Mouse (Mus musculus) heart, embryonic 16.5 days (tissue): Measurements from ENCODE around the gene Scn8a. TPM values are rescaled to one million over a fixed set of nuclear protein-coding genes. Genes with fewer than 3 reads are reported as not detected.
"Not testable (repeated sequence)": the region's sequence is repeated elsewhere in the genome, so short reads cannot be mapped to it uniquely, and the experiment has no call there.

Source experiments
- ATAC-seq: fragments of 200-750 bp; cut with Nextera tagmentation; replicated peaks from 2 replicates; pipeline ENCODE4 v1.8.0; 2017; ENCODE audit warnings: moderate number of reproducible peaks; ENCODE audit not compliant: insufficient read depth, low FRiP score; ENCODE audit errors: extremely low read depth
- H3K27ac ChIP-seq: fragments of 300-500 bp; sonication (generic); 2 replicates; pipeline ENCODE4 v1.5.1; 2014; ENCODE audit warnings: mild to moderate bottlenecking, low read length, control low read depth, moderate library complexity
- H3K27me3 ChIP-seq: fragments of 300-500 bp; sonication (generic); 2 replicates; pipeline ENCODE4 v1.6.1; 2014; ENCODE audit warnings: low read length, mixed read lengths; ENCODE audit not compliant: control insufficient read depth, insufficient read depth
- H3K36me3 ChIP-seq: fragments of 300-500 bp; sonication (generic); 2 replicates; pipeline ENCODE4 v1.6.1; 2014; ENCODE audit not compliant: control insufficient read depth, insufficient read depth
- H3K4me1 ChIP-seq: fragments of 300-500 bp; sonication (generic); 2 replicates; pipeline ENCODE4 v1.6.1; 2014; ENCODE audit warnings: low read length, mixed read lengths; ENCODE audit not compliant: control insufficient read depth, insufficient read depth
- H3K4me2 ChIP-seq: fragments of 300-500 bp; sonication (generic); 2 replicates; pipeline ENCODE4 v1.6.1; 2014; ENCODE audit warnings: low read depth, mild to moderate bottlenecking, control low read depth, low read length
- H3K4me3 ChIP-seq: fragments of 300-500 bp; sonication (generic); 2 replicates; pipeline ENCODE4 v1.5.1; 2014; ENCODE audit warnings: mild to moderate bottlenecking, control low read depth, low read length
- H3K9ac ChIP-seq: fragments of 300-500 bp; sonication (generic); 2 replicates; pipeline ENCODE4 v1.6.1; 2014; ENCODE audit warnings: low read length, control low read depth
- H3K9me3 ChIP-seq: fragments of 300-500 bp; sonication (generic); replicated peaks from 2 replicates; pipeline ENCODE4 v1.6.1; 2016; ENCODE audit warnings: low read length; ENCODE audit not compliant: control insufficient read depth
- WGBS: fragments of 180-500 bp; shearing (Covaris S2); extraction: QIAGEN DNeasy Blood & Tissue Kit; methylation state at CpG from one replicate; pipeline ENCODE4 v1.1.7; 2014; 5-methylcytosine and 5-hydroxymethylcytosine counted together
- polyA plus RNA-seq: library from polyadenylated mRNA; unstranded; fragments of >200 nt; fragmentation: Nextera tagmentation; extraction: Ambion mirVana; gene quantifications from 2 replicates; pipeline ENCODE4 v1.2.1, GENCODE M21; 2015

Gene Scn8a
- 0.71 and 1.5 TPM in 2 replicates for polyA plus RNA-seq

DNA sequence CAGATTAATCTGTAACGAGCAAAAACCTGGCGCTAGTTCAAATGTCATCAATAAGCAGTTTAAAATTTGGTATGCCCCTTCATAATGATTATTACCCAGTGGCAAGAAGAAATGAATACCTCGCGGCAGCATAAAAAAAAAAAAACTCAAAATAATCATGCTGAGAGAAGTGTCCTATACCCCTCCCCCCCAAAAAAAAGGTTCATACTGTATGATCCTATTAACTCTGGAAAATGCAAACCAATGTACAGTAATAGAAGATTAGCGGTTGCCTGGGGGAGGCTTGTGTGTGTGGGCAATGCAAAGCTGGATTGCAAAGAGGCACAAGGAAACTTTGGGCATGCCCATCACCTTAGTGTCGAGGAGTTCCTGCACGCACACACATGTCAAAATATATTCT lies at the start of gene Scn8a:
TSS of gene Scn8a (plus strand) at position 301 of the 400 bp plus-strand sequence.
- 76% methylated on average over 7 of the region's 7 CpGs for WGBS
- H3K4me1 ChIP-seq, result peaks cover 4% of the 10 kb centered on the region
- no peak for ATAC-seq
- H3K27ac ChIP-seq, result no peak within 1 kb of the TSS
- no peaks in the 10 kb centered on the region for H3K36me3 ChIP-seq
- peak within 1 kb of the TSS; percentile 79 for H3K4me2 ChIP-seq
- H3K9me3 ChIP-seq, result 0 out of 2 replicates have a peak, but pooled peaks cover 5% of the 10 kb centered on the region
- H3K9ac ChIP-seq, result no peak within 1 kb of the TSS
- H3K4me3 ChIP-seq, result peak within 1 kb of the TSS; percentile 64
- peaks cover 56% of the 10 kb centered on the region for H3K27me3 ChIP-seq

DNA sequence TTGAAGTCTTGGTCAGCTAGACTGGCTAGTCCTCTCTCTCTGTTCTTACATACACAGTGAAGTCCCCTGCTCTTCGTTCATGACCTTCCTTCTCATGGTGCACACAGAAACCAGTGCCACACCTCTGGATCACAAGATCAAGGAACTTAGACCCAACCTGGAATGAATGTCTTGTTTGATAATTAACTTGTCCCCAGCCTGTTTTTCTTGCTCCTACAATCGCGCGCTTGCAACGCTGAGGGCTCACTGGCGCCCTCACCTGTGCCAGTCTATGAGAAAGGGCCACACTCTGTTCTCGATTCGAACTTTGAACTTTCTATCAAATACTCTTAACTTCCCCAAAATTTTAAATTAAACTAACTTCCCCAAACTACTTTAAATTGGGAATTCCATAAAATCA lies 47.8 kb upstream of the Scn8a start:
- Histone ChIP-seq H3K9me3 (0 out of 2 replicates have a peak, but pooled peaks cover 3% of the 10 kb centered on the region), H3K9ac (no peak overlapping the region), H3K4me1 (no peaks in the 10 kb centered on the region), H3K27ac (no peak overlapping the region), H3K36me3 (no peaks in the 10 kb centered on the region), H3K27me3 (peaks cover 31% of the 10 kb centered on the region), H3K4me2 (no peak overlapping the region), H3K4me3 (no peak overlapping the region)
- 52% methylated on average over 8 of the region's 8 CpGs for WGBS
- ATAC-seq, result no peak

DNA sequence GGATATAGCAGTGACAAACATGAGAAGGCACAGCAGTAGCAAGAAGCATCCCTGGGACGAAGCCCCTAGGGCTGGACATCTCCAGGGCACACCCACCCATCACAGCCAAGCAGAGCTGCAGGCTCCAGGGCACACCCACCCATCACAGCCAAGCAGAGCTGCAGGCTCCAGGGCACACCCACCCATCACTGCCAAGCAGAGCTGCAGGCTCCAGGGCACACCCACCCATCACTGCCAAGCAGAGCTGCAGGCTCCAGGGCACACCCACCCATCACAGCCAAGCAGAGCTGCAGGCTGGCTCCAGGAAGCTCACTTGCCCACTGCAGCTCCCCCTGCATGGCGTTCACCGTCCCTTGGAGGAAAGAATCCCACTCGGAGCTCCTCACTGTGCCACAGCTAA lies 47.3 kb upstream of the Scn8a start:
- H3K27me3 ChIP-seq, result peaks cover 29% of the 10 kb centered on the region
- not testable (repeated sequence) for H3K27ac ChIP-seq, H3K4me2 ChIP-seq, H3K36me3 ChIP-seq, H3K4me1 ChIP-seq, H3K4me3 ChIP-seq, ATAC-seq, H3K9me3 ChIP-seq, H3K9ac ChIP-seq
- 69% methylated on average over 4 of the region's 4 CpGs for WGBS

DNA sequence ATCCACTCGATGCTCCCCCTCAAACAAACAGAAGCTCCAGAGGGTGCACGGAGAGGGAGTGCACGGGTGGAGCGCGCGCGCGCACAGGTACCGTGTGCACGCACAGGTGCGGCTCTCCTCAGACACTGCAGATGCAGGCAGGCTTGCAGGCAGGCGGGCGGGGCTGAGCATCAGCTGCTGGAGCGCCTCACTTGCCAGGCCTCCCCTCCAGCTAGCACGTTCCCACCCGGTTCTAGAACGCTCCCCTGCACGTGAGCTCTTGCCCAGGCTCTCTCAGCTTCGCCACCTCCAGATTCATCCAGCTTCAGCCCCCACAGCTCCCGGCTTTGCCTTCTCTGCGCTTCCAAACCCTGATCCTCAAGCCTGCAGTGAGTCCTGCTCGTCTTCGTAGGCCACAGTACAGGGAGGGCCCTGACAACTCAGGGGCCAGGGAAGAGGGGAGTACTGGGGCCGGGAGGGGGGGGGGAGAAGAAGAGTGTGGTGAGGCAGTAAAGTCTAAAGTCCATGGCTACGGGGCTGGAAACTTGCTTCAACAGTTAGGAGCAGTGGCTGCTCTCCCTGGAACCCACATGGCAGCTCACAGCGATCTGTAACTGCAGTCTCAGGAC lies 44.3 kb upstream of the Scn8a start:
- WGBS, result 24% methylated on average over 26 of the region's 26 CpGs
- no peaks in the 10 kb centered on the region for H3K4me1 ChIP-seq
- no peak overlapping the region for H3K4me2 ChIP-seq
- no peak for ATAC-seq
- no peak overlapping the region for H3K4me3 ChIP-seq
- H3K9ac ChIP-seq, result no peak overlapping the region
- no peaks in the 10 kb centered on the region for H3K36me3 ChIP-seq
- H3K9me3 ChIP-seq, result peaks cover 4% of the 10 kb centered on the region; the same call in 1 of the 2 replicates
- no peak overlapping the region for H3K27ac ChIP-seq
- H3K27me3 ChIP-seq, result peaks cover 29% of the 10 kb centered on the region

DNA sequence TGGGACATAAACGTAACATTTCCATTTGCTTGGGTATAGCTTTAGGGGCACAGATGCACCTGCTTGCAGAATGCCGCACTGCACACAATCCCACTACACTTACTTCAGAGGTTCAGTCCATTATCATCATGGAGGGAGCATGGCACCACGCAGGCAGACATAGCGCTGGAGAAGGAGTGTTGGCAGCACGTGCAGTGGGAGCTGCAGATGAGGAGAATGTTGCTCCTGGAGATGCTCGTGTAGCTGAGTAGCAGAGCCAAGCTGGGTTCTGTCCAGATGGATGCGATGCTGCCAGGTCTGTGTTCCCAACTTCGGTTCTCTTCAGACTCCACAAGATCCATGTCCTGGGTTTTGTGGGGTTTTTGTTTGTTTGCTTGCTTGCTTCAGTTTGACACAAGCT lies 43.6 kb upstream of the Scn8a start:
- no peaks in the 10 kb centered on the region for H3K4me1 ChIP-seq
- H3K27ac ChIP-seq, result no peak overlapping the region
- ATAC-seq, result no peak
- WGBS, result 83% methylated on average over 8 of the region's 8 CpGs
- H3K9ac ChIP-seq, result no peak overlapping the region
- H3K4me3 ChIP-seq, result no peak overlapping the region
- H3K36me3 ChIP-seq, result no peaks in the 10 kb centered on the region
- peaks cover 4% of the 10 kb centered on the region; the same call in 1 of the 2 replicates for H3K9me3 ChIP-seq
- peaks cover 29% of the 10 kb centered on the region for H3K27me3 ChIP-seq
- H3K4me2 ChIP-seq, result no peak overlapping the region

DNA sequence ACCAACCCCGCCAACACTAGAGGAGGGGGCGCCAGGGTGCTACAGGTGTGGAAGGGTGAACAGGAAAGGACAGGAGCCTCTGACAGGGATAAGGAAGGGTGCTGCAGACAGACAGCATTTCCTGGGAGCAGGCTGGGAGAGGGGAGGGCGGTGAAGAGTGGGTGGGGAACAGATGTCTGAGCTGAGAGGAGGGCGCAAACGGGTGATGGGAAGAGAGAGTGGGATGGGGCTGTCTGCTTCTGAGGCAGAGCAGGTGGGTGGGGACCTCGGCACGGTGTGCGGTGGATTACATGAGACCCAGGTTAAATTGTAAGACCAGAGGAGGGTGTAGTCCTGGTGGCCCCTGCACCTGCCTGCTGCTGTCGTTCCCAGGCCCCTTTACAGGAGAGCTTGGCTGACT lies 39.9 kb upstream of the Scn8a start:
- Histone ChIP-seq H3K4me2 (no peak overlapping the region), H3K27me3 (peaks cover 15% of the 10 kb centered on the region), H3K36me3 (no peaks in the 10 kb centered on the region), H3K4me3 (no peak overlapping the region), H3K9me3 (peaks cover 4% of the 10 kb centered on the region; the same call in 1 of the 2 replicates), H3K4me1 (no peaks in the 10 kb centered on the region), H3K27ac (no peak overlapping the region), H3K9ac (no peak overlapping the region)
- WGBS, result 80% methylated on average over 9 of the region's 9 CpGs
- no peak for ATAC-seq

DNA sequence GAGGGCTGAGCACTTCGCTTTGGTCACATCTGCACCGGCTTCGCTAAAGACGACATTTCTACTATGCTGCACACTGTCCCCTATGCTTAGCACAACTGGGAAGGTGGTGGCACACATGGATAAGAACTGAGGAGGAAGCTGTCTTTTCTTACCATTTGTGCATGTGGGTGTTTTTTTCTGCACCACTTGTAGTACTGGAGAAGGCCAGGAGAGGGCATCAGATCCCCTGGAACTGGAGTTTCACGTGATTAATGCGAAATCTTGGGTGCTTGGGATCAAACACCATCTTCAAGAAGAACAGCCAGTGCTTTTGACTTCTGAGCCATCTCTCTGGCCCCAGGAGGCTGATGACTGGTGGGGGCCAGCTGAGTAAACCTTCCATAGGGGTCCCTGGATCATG lies 39.0 kb upstream of the Scn8a start:
- Histone ChIP-seq H3K27me3 (peaks cover 6% of the 10 kb centered on the region), H3K9me3 (peaks cover 4% of the 10 kb centered on the region; the same call in 1 of the 2 replicates), H3K36me3 (no peaks in the 10 kb centered on the region), H3K4me3 (no peak overlapping the region), H3K9ac (no peak overlapping the region), H3K4me2 (no peak overlapping the region), H3K4me1 (no peaks in the 10 kb centered on the region), H3K27ac (no peak overlapping the region)
- WGBS, result 50% methylated on average over 6 of the region's 6 CpGs
- no peak for ATAC-seq

DNA sequence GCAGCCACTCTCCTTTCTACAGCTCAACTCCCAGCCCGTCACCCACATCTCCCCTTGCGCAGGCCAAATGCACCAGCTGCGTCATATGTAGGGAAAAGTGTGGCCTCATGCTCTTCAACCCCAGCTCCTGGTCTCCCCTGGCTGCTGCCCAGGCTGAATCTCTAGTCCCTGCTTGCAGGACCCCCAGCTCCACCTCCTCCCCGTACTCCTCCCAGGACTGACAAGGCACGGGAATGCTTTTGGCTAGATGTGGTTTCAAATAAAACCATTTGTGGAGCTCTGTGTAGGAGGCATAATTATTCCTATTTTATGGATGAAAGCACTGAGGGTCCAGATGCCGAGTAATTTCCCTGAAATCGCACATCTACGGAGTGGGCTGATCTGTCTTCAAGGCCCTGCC lies 37.5 kb upstream of the Scn8a start:
- no peak overlapping the region for H3K4me2 ChIP-seq
- WGBS, result 85% methylated on average over 8 of the region's 8 CpGs
- peaks cover under 1% of the 10 kb centered on the region for H3K27me3 ChIP-seq
- H3K4me1 ChIP-seq, result no peaks in the 10 kb centered on the region
- H3K9ac ChIP-seq, result no peak overlapping the region
- no peak for ATAC-seq
- H3K36me3 ChIP-seq, result no peaks in the 10 kb centered on the region
- no peak overlapping the region for H3K27ac ChIP-seq
- no peak overlapping the region for H3K4me3 ChIP-seq
- H3K9me3 ChIP-seq, result peaks cover 4% of the 10 kb centered on the region; the same call in 1 of the 2 replicates

DNA sequence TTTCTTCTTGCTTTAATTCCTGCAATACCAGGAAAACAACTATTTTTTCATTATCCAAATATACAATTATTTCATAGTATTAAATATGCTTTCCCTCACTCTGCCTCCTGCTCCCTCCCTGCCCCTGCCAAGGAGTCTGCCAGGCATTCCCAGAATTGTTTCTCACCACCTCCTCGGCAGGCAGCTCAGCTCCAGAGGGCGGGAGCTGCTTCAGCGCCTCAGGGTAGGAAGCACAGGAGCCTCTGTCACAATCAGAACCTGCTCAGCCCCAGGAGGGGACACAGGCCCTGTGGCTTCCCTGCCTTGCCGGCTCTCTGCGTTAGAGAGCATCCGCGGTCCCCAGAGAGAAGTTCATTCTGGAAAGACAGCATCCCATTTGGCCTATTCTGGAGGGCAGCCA lies 36.9 kb upstream of the Scn8a start:
- no peak for ATAC-seq
- H3K4me3 ChIP-seq, result no peak overlapping the region
- H3K4me1 ChIP-seq, result no peaks in the 10 kb centered on the region
- peaks cover 3% of the 10 kb centered on the region for H3K27me3 ChIP-seq
- H3K9me3 ChIP-seq, result peaks cover 4% of the 10 kb centered on the region; the same call in 1 of the 2 replicates
- H3K9ac ChIP-seq, result no peak overlapping the region
- H3K36me3 ChIP-seq, result no peaks in the 10 kb centered on the region
- WGBS, result 29% methylated on average over 7 of the region's 7 CpGs
- H3K4me2 ChIP-seq, result no peak overlapping the region
- H3K27ac ChIP-seq, result no peak overlapping the region
